Mouse (Mus musculus) C2C12 (cell line): ENCODE measurements around the gene Slc6a6. TPM values are rescaled to one million over a fixed set of nuclear protein-coding genes. Genes with fewer than 3 reads are reported as not detected.

Experiments used
- H3K27me3 ChIP-seq: one replicate; pipeline ENCODE4 v1.6.1; 2011; ENCODE audit not compliant: control insufficient read depth, insufficient read depth, insufficient read length
- H3K36me3 ChIP-seq: one replicate; pipeline ENCODE4 v1.6.1; 2011; ENCODE audit not compliant: control insufficient read depth, insufficient read depth
- H3K4me3 ChIP-seq: one replicate; pipeline ENCODE4 v1.5.1; 2011; ENCODE audit warnings: mild to moderate bottlenecking, control low read depth; ENCODE audit not compliant: poor library complexity, insufficient read depth, severe bottlenecking
- H3K79me2 ChIP-seq: one replicate; pipeline ENCODE4 v1.6.1; 2011; ENCODE audit not compliant: control insufficient read depth, insufficient read depth
- H3K79me3 ChIP-seq: one replicate; pipeline ENCODE4 v1.6.1; 2011; ENCODE audit warnings: low read depth, control low read depth
- H3ac ChIP-seq: one replicate; pipeline ENCODE3; 2011; ENCODE audit warnings: low read depth; ENCODE audit not compliant: control insufficient read depth, insufficient read length
- CEBPB ChIP-seq: IDR thresholded peaks from one replicate; pipeline ENCODE4 v1.6.1; 2011; ENCODE audit warnings: low read depth, mild to moderate bottlenecking, control low read depth, moderate library complexity
- CTCF ChIP-seq: IDR thresholded peaks from one replicate; pipeline ENCODE4 v1.5.1; 2011; ENCODE audit not compliant: control insufficient read depth, insufficient read depth, insufficient read length
- FOSL1 ChIP-seq: IDR thresholded peaks from one replicate; pipeline ENCODE4 v1.8.0; 2011; ENCODE audit warnings: mild to moderate bottlenecking, low read length; ENCODE audit not compliant: poor library complexity, insufficient read depth, severe bottlenecking
- MAX ChIP-seq: IDR thresholded peaks from one replicate; pipeline ENCODE4 v1.6.1; 2011; ENCODE audit warnings: mild to moderate bottlenecking, control low read depth
- MYOD1 ChIP-seq: IDR thresholded peaks from one replicate; pipeline ENCODE4 v1.6.1; 2011; ENCODE audit warnings: low read depth; ENCODE audit not compliant: control insufficient read depth, insufficient read length
- MYOG ChIP-seq: IDR thresholded peaks from one replicate; pipeline ENCODE4 v1.6.1; 2011; ENCODE audit not compliant: control insufficient read depth, insufficient read length; ENCODE audit errors: extremely low read depth
- USF1 ChIP-seq: IDR thresholded peaks from one replicate; pipeline ENCODE4 v1.6.1; 2011; ENCODE audit warnings: low read depth, mild to moderate bottlenecking, control low read depth, moderate library complexity
- polyA plus RNA-seq: library from polyadenylated mRNA; unstranded; fragments of >200 nt; fragmentation: generic; extraction: Trizol; gene quantifications from one replicate; pipeline ENCODE4 v1.2.1, GENCODE M21; 2012; ENCODE audit warnings: missing spikeins

Gene Slc6a6
- polyA plus RNA-seq, 1 experiment, result 97.0 TPM

- no peak overlapping the region for H3ac ChIP-seq
- H3K27me3 ChIP-seq, result no peaks in the 10 kb centered on the region
- peaks cover 56% of the 10 kb centered on the region for H3K79me3 ChIP-seq
- TF ChIP-seq CEBPB (no peak), USF1 (no peak), MAX (no peak), MYOG (no peak), MYOD1 (no peak), FOSL1 (no peak), CTCF (no peak)
- peaks cover 79% of the 10 kb centered on the region for H3K36me3 ChIP-seq
- peaks cover 78% of the 10 kb centered on the region for H3K79me2 ChIP-seq
- no peak overlapping the region for H3K4me3 ChIP-seq
Measured at GRCm38 (mm10) chr6:91718067-91718466, 34.2 kb downstream of the Slc6a6 start.

GRCm38 (mm10) chr6:91718603-91719002, 34.8 kb downstream of the Slc6a6 start:
- TF ChIP-seq CTCF (no peak), MYOG (no peak), MYOD1 (no peak), FOSL1 (no peak), CEBPB (no peak), USF1 (no peak), MAX (no peak)
- Histone ChIP-seq H3K79me2 (peaks cover 73% of the 10 kb centered on the region), H3ac (no peak overlapping the region), H3K4me3 (no peak overlapping the region), H3K79me3 (peaks cover 52% of the 10 kb centered on the region), H3K27me3 (no peaks in the 10 kb centered on the region), H3K36me3 (peaks cover 79% of the 10 kb centered on the region)

- no peak overlapping the region for H3ac ChIP-seq
- peaks cover 47% of the 10 kb centered on the region for H3K79me3 ChIP-seq
- H3K79me2 ChIP-seq, result peaks cover 67% of the 10 kb centered on the region
- TF ChIP-seq MYOD1 (no peak), CTCF (no peak), USF1 (no peak), CEBPB (no peak), MAX (no peak), MYOG (no peak), FOSL1 (no peak)
- H3K36me3 ChIP-seq, result peaks cover 80% of the 10 kb centered on the region
- no peak overlapping the region for H3K4me3 ChIP-seq
- no peaks in the 10 kb centered on the region for H3K27me3 ChIP-seq
Measured at GRCm38 (mm10) chr6:91719042-91719747, 35.3 kb downstream of the Slc6a6 start.

GRCm38 (mm10) chr6:91719865-91720533, 36.1 kb downstream of the Slc6a6 start:
- Histone ChIP-seq H3K27me3 (no peaks in the 10 kb centered on the region), H3K79me2 (peaks cover 59% of the 10 kb centered on the region), H3ac (no peak overlapping the region)

GRCm38 (mm10) chr6:91720588-91721214, 36.8 kb downstream of the Slc6a6 start:
- H3K79me3 ChIP-seq, result peaks cover 36% of the 10 kb centered on the region
- no peak overlapping the region for H3ac ChIP-seq
- peaks cover 52% of the 10 kb centered on the region for H3K79me2 ChIP-seq
- no peaks in the 10 kb centered on the region for H3K27me3 ChIP-seq
- H3K36me3 ChIP-seq, result peaks cover 81% of the 10 kb centered on the region
- no peak overlapping the region for H3K4me3 ChIP-seq
- TF ChIP-seq USF1, result no peak
- TF ChIP-seq CEBPB, result no peak
- no peak for TF ChIP-seq MYOG
- no peak for TF ChIP-seq FOSL1

More at GRCm38 (mm10) chr6:91719865-91720533, 36.1 kb downstream of the Slc6a6 start:
- H3K4me3 ChIP-seq, result no peak overlapping the region
- TF ChIP-seq CTCF (no peak), MYOG (no peak), USF1 (no peak), MYOD1 (no peak), CEBPB (no peak), FOSL1 (no peak), MAX (no peak)
- H3K79me3 ChIP-seq, result peaks cover 41% of the 10 kb centered on the region
- peaks cover 81% of the 10 kb centered on the region for H3K36me3 ChIP-seq
